ENCODE assay signal across 13 mouse cellular contexts in the genomic region with DNA sequence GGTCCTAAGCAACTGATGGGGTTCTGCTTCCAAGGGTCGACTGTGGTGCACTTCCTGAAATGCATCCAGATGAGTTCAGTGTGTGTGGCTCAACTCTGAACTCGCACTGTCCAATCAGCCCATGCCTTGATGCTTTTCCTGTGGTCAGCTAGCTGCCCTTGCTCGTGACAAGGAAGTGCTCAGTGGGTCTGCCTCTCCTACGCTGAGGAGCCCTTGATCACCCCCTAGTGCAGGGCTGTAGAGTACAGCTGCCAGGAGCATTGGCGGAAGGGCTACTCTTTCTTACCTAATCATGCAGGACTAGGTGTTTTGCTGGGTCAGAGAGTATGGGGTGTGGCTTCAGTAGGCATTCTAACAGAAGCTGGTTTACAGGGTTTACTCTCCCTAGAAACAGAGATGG. TPM values are rescaled to one million over a fixed set of nuclear protein-coding genes. Genes with fewer than 3 reads are reported as not detected.
DNase-seq lines count a peak whose midpoint lies in the region; ATAC-seq and TF ChIP-seq lines count a peak whose summit lies in the region.
"Had no signal": no experiment of that assay in that cellular context is flagged by ENCODE, and none has a peak within 500 bp of the region (broad histone marks: within the 10 kb centered on the region; RNA-seq: fewer than 3 reads in every experiment).

No protein-coding gene starts in this region.

- H3K36me3 ChIP-seq in testis, adult 2 months (ENCODE audit: control insufficient read depth, insufficient read depth, low read length) = no peaks in the 10 kb centered on the region; the same call in 1 of the 2 replicates
- no peaks in the 10 kb centered on the region for H3K36me3 ChIP-seq in intestine, embryonic 15.5 days
- H3K36me3 ChIP-seq in stomach, postnatal 0 days (ENCODE audit: control insufficient read depth, insufficient read depth, low read length) = no peaks in the 10 kb centered on the region
- H3K36me3 ChIP-seq: forebrain, embryonic 10.5 days; midbrain, embryonic 15.5 days had no signal

- H3K9ac ChIP-seq in intestine, embryonic 15.5 days = no peak overlapping the region
- no peak overlapping the region for H3K9ac ChIP-seq in stomach, postnatal 0 days (ENCODE audit: low read length)
- H3K9ac ChIP-seq: midbrain, embryonic 15.5 days had no signal

- no peak for TF ChIP-seq POLR2A in testis, adult 2 months (IDR thresholded peaks at IDR 0.05; ENCODE audit: control insufficient read depth, low read depth, low read length)

- ATAC-seq in intestine, embryonic 15.5 days = peak; percentile 29; the same call in 1 of the 2 replicates
- peak; percentile 88 for ATAC-seq in stomach, postnatal 0 days (ENCODE audit: low FRiP score, low TSS enrichment)
- ATAC-seq: inflammation-experienced regulatory T-cells, adult 6 months; midbrain, embryonic 15.5 days had no signal

- H3K27ac ChIP-seq in testis, adult 2 months (ENCODE audit: control insufficient read depth, insufficient read depth, low read depth, low read length) = no peak overlapping the region
- H3K27ac ChIP-seq in intestine, embryonic 15.5 days = no peak overlapping the region
- H3K27ac ChIP-seq in stomach, postnatal 0 days (replicated peaks) = no peak overlapping the region
- H3K27ac ChIP-seq: forebrain, embryonic 10.5 days; midbrain, embryonic 15.5 days had no signal

- no peaks in the 10 kb centered on the region for H3K4me1 ChIP-seq in testis, adult 2 months (ENCODE audit: control insufficient read depth, insufficient read depth, low read length)
- H3K4me1 ChIP-seq in intestine, embryonic 15.5 days (replicated peaks) = no peaks in the 10 kb centered on the region
- H3K4me1 ChIP-seq in stomach, postnatal 0 days (replicated peaks; ENCODE audit: control insufficient read depth, insufficient read depth) = no peaks in the 10 kb centered on the region
- H3K4me1 ChIP-seq: forebrain, embryonic 10.5 days; midbrain, embryonic 15.5 days had no signal

- H3K4me3 ChIP-seq in testis, adult 2 months (ENCODE audit: control insufficient read depth, low read depth, low read length) = no peak overlapping the region
- H3K4me3 ChIP-seq in intestine, embryonic 15.5 days (replicated peaks) = no peak overlapping the region
- H3K4me3 ChIP-seq in stomach, postnatal 0 days (ENCODE audit: low read depth, low read length) = no peak overlapping the region
- H3K4me3 ChIP-seq: forebrain, embryonic 10.5 days; midbrain, embryonic 15.5 days had no signal

- no peak overlapping the region for H3K4me2 ChIP-seq in intestine, embryonic 15.5 days (replicated peaks)
- H3K4me2 ChIP-seq in stomach, postnatal 0 days (replicated peaks; ENCODE audit: low read depth) = no peak overlapping the region
- H3K4me2 ChIP-seq: midbrain, embryonic 15.5 days had no signal

- no peaks in the 10 kb centered on the region for H3K27me3 ChIP-seq in testis, adult 2 months (ENCODE audit: control insufficient read depth, insufficient read depth, low read length)
- H3K27me3 ChIP-seq in intestine, embryonic 15.5 days (replicated peaks) = no peaks in the 10 kb centered on the region
- H3K27me3 ChIP-seq in stomach, postnatal 0 days (ENCODE audit: control insufficient read depth, insufficient read depth, low read length) = no peaks in the 10 kb centered on the region
- H3K27me3 ChIP-seq: midbrain, embryonic 15.5 days had no signal

- H3K9me3 ChIP-seq in intestine, embryonic 15.5 days = no peaks in the 10 kb centered on the region
- H3K9me3 ChIP-seq in stomach, postnatal 0 days (ENCODE audit: control insufficient read depth, low read length) = no peaks in the 10 kb centered on the region
- H3K9me3 ChIP-seq: forebrain, embryonic 10.5 days; midbrain, embryonic 15.5 days had no signal

- WGBS in intestine, embryonic 15.5 days = 44% methylated on average over 5 of the region's 5 CpGs
- 37% methylated on average over 5 of the region's 5 CpGs for WGBS in stomach, postnatal 0 days

- TF ChIP-seq EP300 in stomach, postnatal 0 days (optimal IDR thresholded peaks at IDR 0.05) = no peak

- peak; percentile 13; the same call in 1 of the 2 replicates for TF ChIP-seq CTCF in testis, adult 2 months (IDR thresholded peaks at IDR 0.05; ENCODE audit: control insufficient read depth, insufficient read depth, insufficient replicate concordance, low read depth, low read length)
- TF ChIP-seq CTCF in stomach, postnatal 0 days (IDR thresholded peaks at IDR 0.05; ENCODE audit: low read depth) = peak; percentile 62

- DNase-seq in testis, postnatal 14 days (ENCODE audit: low spot score) = no peak
- peak; percentile 60 for DNase-seq in lung, postnatal 10 days
- peak; percentile 72 for DNase-seq in stomach, postnatal 0 days (ENCODE audit: low spot score)
- no peak for DNase-seq in testis, postnatal 10 days (ENCODE audit: low spot score)
- DNase-seq in left cerebral cortex, adult 8-10 months (ENCODE audit: low spot score in 2 of 2) = no peak
- DNase-seq: adrenal gland, postnatal 25 days had no signal

RNA-seq across cellular contexts. Expression of a gene that starts 7.7 kb away (rescaled TPM):
- 131 and 138 TPM in 2 replicates for polyA plus RNA-seq in testis, adult 2 months (2012; rRNA removed)
- polyA plus RNA-seq in intestine, embryonic 15.5 days (2015; fragmentation: Nextera tagmentation; extraction: Ambion mirVana) = 0.33 TPM in 1 of 2 replicates, not detected in the other
- 0.08 TPM in 1 of 2 replicates, not detected in the other for polyA plus RNA-seq in stomach, postnatal 0 days (2015; fragmentation: Nextera tagmentation; extraction: Ambion mirVana)
- total RNA-seq in left cerebral cortex, adult 8-10 months (2022) = under 1 TPM in 2 of 4 experiments, not detected in 2; 0.16 to 0.42 TPM
- total RNA-seq: heart, adult 8-10 months; MEL had no signal

RNA-seq across cellular contexts. Expression of a gene that starts 7.8 kb away (rescaled TPM):
- polyA plus RNA-seq in testis, adult 2 months (2012; rRNA removed) = 172 and 189 TPM in 2 replicates
- polyA plus RNA-seq in intestine, embryonic 15.5 days (2015; fragmentation: Nextera tagmentation; extraction: Ambion mirVana) = 241 and 252 TPM in 2 replicates
- polyA plus RNA-seq in stomach, postnatal 0 days (2015; fragmentation: Nextera tagmentation; extraction: Ambion mirVana) = 175 and 183 TPM in 2 replicates
- total RNA-seq in left cerebral cortex, adult 8-10 months (2022) = 10 to 100 TPM; 46.2 to 51.8 (median 49.9) TPM

RNA-seq across cellular contexts. Expression of a gene that starts 22.6 kb away (rescaled TPM):
- 11.3 and 11.8 TPM in 2 replicates for polyA plus RNA-seq in testis, adult 2 months (2012; rRNA removed)
- 45.2 TPM in 2 replicates for polyA plus RNA-seq in intestine, embryonic 15.5 days (2015; fragmentation: Nextera tagmentation; extraction: Ambion mirVana)
- 21.7 and 23.0 TPM in 2 replicates for polyA plus RNA-seq in stomach, postnatal 0 days (2015; fragmentation: Nextera tagmentation; extraction: Ambion mirVana)
- total RNA-seq in left cerebral cortex, adult 8-10 months (2022) = 10 to 100 TPM; 43.4 to 54.7 (median 46.8) TPM

RNA-seq across cellular contexts. Expression of a gene that starts 25.2 kb away (rescaled TPM):
- polyA plus RNA-seq in testis, adult 2 months (2012; rRNA removed) = 23.2 and 26.3 TPM in 2 replicates
- polyA plus RNA-seq in intestine, embryonic 15.5 days (2015; fragmentation: Nextera tagmentation; extraction: Ambion mirVana) = 68.7 and 69.3 TPM in 2 replicates
- polyA plus RNA-seq in stomach, postnatal 0 days (2015; fragmentation: Nextera tagmentation; extraction: Ambion mirVana) = 64.7 and 68.2 TPM in 2 replicates
- total RNA-seq in left cerebral cortex, adult 8-10 months (2022) = 100 to 1,000 TPM; 116 to 127 (median 120) TPM

RNA-seq across cellular contexts. Expression of a gene that starts 25.4 kb away (rescaled TPM):
- polyA plus RNA-seq in testis, adult 2 months (2012; rRNA removed) = 9.0 and 9.9 TPM in 2 replicates
- polyA plus RNA-seq in intestine, embryonic 15.5 days (2015; fragmentation: Nextera tagmentation; extraction: Ambion mirVana) = 41.6 and 42.9 TPM in 2 replicates
- polyA plus RNA-seq in stomach, postnatal 0 days (2015; fragmentation: Nextera tagmentation; extraction: Ambion mirVana) = 26.2 and 26.5 TPM in 2 replicates
- 10 to 100 TPM; 33.1 to 38.0 (median 36.3) TPM for total RNA-seq in left cerebral cortex, adult 8-10 months (2022)

Comparison
In these comparisons a context has a peak if more than half of its experiments do, and no peak if none do; other contexts are left out.
1. DNase-seq: peak in lung, postnatal 10 days (single experiment) and stomach, postnatal 0 days (single experiment); none in testis, postnatal 14 days (single experiment), testis, postnatal 10 days (single experiment) and left cerebral cortex, adult 8-10 months (0 of 2).
2. RNA of a gene that starts 7.7 kb away (polyA plus RNA-seq): 131 to 138 TPM in testis, adult 2 months; 0.08 TPM in stomach, postnatal 0 days and 0.33 TPM in intestine, embryonic 15.5 days; every median in the first group is over 10 times any median in the second.